Mouse (Mus musculus): ENCODE results near the gene Lmna.

Gene Lmna

DNA sequence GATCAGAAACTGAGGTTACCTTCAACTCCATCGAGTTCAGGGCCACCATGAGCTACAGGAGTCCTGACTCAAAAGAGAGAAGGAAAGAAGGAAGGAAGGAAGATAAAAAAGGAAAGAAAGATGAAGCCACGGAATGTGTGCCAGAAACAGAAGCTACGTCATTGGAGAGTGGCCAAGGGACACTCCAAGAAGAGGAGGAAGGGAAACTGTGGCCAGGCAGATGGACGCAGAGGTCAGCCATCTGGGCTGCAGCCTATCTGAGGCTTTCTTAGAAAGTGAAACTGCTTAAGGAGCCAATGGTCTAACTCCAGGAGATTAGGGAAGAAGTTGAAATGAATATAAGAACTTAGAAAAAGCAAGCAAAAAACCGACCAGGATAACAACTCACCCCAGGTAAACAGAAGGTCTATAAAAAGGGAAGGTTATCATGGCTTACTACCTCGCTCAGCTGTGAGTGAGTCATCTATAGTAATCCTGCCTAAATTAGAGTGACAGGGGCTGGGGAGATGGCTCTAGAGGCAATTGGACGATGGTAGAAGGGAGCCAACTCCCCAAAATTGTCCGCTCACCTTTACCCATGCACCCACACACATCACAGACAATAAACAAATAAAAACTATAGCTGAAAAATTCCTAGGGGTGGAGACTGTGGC, 63.2 kb downstream of the Lmna start:
- no peak for DNase-seq (ENCODE audit: low spot score)

DNA sequence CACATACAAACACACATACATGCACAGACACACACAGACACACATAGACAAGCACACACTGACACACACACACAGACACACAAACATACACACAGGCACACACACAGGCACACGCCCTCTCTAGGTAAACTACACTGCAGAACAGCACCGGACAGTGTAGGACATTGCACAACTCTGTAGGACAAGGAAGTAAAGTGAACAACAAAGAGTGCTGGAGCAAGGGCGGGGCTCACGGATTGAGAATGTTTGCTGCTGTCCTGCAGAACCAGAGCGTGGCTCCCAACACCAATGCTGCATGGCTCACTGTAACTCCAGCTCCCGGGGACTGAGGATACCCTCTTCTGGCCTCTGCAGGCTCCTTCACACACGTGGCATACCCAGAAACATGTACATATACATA, 66.9 kb downstream of the Lmna start:
- no peak for DNase-seq (ENCODE audit: low spot score)

DNA sequence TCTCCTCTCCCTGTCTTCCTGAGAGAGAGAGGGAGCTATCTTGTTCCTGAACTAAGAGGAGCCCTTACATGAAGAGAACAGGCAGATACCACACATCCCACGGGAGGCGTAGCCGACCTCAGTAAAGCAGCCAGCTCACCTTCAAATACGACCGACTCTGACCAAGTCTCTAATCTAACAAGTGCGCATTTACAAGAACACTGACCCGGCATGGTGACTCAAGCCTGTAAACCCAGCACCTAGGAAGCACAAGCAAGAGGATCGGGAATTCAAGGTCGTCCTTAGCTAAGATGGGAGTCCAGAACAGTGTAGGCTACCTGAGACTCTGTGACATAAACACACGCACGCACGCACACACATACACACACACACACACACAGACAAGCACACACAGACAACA, 67.3 kb downstream of the Lmna start:
- no peak for DNase-seq (ENCODE audit: low spot score)

DNA sequence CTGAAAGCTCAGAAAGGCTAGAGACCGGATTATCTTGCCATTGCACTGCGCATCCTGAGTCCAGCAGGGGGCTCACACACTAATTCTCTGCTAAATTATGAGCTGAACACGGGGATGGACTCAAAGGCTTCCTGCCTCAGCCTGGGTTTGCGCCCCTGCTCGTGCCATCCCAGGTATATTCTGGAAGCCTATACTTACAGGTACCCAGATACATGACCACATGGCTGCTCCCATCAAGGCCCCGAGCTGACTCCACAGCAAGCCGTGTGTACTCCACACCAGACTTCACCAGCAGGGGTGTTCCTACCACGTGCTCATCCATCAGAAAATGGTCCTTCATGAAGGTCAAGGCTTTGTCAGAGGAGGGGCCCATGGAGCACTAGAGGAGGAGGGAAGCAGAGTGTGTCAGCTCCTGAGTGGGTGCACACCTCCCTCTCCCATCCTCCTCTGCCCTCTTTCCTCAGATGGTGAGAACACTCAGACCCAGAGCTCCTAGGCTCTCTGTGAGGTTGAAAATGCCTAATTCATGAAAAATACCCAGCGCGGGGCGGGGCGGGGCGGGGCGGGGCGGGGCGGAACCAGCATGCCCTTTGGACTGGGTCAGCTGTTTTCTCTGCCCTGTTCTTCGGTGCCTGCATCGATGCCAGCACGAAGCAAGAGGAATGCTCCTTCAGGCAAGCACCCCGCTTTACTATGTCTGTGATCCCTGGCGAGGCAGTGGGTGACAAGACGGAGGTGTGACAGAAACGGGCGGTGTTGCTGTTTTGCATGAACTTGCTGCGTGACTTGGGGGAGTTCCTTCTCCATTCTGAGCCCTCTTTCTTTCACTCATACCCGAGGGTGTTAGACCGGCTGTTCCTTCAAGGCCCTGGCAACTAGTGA, 69.0 kb downstream of the Lmna start:
- no peak for DNase-seq (ENCODE audit: low spot score)

DNA sequence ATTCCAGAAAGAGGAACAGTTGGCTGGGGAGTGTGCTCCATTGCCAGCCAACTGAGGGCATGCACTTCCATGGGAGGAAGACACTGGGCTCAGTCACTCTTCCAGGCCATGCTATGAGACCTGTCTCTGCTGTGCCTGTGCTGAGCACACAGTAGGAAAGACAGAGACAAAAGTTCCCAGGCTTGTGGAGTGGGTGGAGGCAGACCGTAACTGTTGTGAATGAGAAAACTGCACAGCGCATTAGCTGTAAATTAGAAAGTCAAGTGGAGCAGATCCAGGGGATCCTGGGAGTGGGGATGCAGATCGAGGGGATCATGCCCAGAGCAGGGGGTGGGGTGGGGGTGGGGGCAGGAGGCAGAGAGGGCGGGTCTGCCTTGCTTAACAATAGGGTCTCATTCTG, 70.2 kb downstream of the Lmna start:
- no peak for DNase-seq (ENCODE audit: low spot score)

DNA sequence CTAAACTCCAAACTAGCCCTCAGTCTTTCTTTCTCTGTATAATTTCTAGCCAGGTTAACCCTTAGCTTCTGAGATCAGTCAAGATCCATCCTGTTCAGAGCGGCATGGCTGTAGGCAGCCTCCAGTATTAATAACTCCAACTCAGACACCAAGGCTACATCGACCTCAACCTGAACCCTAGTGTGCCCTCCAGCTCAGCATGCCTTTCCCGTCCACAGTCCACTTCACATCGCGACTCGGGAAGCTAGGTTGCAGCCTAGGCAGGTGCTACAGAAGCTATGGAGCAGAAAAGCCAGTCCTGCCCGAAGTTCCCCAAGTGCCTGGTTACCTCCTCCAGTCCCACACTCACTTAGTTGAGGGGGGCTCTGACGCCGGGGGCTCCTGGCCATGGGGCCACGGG, 72.3 kb downstream of the Lmna start:
- DNase-seq (ENCODE audit: low spot score) = no peak

DNA sequence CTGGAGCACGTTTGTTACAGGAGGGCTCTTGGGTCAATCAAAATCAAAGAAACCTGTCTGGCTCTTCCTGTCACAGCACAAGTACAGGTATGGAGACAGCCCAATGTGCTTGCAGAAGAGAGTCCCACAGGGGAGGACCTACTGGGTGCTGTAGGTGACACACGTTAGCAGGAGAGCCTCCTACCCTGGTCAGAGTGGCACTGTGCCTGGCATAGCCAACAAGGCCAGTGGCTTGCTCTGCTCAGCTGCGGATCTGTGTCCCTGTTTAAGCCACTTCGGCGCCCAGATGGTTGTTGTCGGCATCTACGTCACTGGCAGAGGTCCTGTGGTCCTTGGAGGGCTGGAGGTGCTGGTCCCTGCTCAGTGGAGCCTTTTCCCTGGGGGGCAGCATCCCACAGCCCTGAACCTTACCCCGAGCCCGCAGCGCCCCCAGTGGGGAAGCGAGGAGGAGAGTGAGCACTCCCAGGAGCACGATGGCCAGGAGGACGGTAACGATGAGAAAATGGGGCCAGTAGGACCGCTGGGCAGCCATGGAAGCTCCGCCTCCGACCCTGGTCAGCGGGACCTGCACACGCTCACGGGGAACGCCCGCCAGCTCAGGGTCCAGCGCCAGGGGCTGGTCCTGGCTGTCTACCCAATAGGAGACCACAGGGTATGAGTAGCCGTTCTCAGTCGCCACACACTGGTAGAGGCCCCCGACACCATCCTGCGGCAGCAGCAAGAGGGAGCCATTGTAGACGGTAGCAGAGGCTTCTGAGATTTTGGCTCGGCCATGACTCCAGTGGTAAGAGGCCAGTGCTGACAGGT, 73.2 kb downstream of the Lmna start:
- no peak for DNase-seq (ENCODE audit: low spot score)

DNA sequence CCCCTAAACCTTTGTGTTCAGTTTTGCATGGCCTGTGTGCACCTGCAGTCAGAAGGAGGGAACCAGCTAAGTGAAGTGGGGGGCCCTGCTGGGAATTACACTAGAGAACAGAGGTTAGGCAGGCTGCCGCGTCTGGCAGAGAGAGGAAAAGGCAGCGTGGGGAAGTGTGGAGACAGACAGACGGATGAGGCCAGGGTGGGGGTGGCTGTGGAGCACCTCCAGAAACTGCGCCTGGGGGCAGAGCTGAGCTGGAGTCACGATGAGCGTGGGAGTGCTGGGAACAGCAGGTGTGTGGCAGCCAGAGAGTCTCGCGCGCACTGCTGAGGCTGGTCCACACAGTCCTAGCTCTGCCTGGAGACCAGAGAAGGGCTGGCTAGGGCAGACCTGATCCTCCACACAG, 74.2 kb downstream of the Lmna start:
- DNase-seq (ENCODE audit: low spot score) = no peak

Data from urinary bladder, postnatal 10 days (tissue).